Mouse (Mus musculus) heart, adult 2 months (tissue): ENCODE data around the gene Tsx.

Source experiments
- CTCF ChIP-seq: fragments of 200-600 bp; IDR thresholded peaks from 2 replicates; pipeline ENCODE4 v1.8.1; 2022; ENCODE audit warnings: antibody characterized with exemption, mild to moderate bottlenecking, moderate library complexity
- EP300 ChIP-seq: fragments of 200-500 bp; IDR thresholded peaks from 2 replicates; pipeline ENCODE4 v1.6.1; 2011; ENCODE audit warnings: low read depth, low read length, control low read depth; ENCODE audit not compliant: insufficient read depth
- POLR2A ChIP-seq: fragments of 200-500 bp; IDR thresholded peaks from 2 replicates; pipeline ENCODE4 v1.6.1; 2011; ENCODE audit warnings: mild to moderate bottlenecking, low read depth, low read length, control low read depth; ENCODE audit not compliant: insufficient read depth

DNA sequence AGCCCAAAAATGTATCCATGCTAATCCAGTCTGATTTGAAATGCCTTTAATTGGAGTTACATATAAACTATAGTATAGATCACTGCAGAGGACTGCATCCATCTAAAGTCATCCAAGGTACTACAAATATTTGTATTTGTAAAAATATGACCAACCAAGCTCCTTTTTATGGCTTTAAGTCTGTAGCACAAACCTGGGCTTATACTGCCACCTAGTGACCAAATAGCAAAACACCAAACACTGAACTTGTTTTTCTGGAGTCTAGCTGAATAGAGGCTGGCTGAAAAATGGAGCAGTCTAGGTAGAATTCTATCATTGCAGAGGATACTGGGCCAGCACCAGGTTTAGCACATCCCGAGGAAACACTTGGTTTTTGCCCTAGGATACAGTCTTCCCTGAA, 26.5 kb downstream of the Tsx start:
- no peak for TF ChIP-seq POLR2A
- TF ChIP-seq CTCF: peak; percentile 89
- no peak for TF ChIP-seq EP300
